Mouse (Mus musculus): Measurements from ENCODE around the gene Zfp36. TPM values are rescaled to one million over a fixed set of nuclear protein-coding genes. Genes with fewer than 3 reads are reported as not detected.
A peak's percentile ranks its signal among the peaks of the same experiment; 100 is the strongest.

Gene Zfp36
- total RNA-seq, 2 experiments from 2014 or later = 19.0 to 26.1 TPM

DNA sequence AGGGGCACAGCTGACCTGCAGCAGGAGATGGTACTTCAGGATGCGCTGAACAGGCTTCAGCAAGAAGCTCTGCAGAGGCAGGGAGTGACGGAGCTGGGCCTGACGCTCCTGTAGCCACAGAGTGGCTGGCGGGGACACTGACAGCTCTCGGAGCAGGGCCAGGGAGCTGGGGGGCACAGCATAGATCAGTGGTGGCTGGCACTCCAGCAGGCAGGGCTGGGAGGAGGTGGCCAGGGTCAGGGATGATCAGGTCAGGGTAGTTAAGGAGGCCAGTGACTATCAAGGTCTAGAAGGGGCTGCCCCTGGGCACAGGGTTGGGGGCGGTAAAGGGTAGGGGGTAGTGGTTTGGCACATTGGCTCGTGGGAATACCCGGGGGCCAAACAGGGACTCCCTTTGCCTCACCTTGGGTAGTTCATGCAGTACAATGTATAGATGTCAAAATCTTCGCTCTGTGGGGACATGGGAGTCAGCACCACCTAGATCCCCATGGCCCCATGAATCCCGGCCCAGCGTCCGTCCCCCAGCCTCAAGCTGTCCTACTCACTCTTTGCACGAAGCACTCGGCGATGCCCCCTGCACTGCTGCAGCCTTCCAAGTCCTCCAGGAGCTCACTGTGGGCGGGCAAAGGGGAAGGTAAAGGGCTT, 11.7 kb downstream of the Zfp36 start:
- DNase-seq = no peak

DNA sequence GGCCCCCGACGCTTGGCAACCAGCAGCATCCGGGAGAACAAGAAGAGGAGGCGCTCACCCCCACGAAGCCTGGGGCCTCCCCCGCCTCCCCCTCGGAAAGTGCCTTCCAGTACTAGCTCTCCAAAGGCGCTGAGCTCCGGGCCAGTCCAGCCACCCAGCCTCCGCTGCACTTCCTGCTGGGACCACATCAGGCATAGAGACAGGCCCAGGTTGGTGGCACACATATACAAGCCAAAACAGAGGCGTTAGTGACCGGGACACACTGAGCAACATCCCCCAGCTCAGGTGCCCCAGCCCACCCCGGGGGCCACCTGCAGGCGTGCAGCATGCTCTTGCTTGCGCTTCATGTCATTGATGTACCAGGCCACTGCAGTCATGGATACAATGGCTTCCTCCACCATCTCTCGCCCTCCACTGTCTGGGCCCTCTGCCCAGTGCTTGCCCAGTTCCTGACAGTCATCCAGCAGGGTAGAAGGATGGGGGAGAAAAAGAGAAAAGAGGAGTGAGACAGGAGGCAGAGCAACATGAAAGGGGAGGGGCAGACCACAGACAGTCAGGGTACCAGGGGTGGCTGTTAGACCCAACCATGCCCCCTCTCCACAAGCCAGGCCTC, 12.3 kb downstream of the Zfp36 start:
- DNase-seq = no peak

DNA sequence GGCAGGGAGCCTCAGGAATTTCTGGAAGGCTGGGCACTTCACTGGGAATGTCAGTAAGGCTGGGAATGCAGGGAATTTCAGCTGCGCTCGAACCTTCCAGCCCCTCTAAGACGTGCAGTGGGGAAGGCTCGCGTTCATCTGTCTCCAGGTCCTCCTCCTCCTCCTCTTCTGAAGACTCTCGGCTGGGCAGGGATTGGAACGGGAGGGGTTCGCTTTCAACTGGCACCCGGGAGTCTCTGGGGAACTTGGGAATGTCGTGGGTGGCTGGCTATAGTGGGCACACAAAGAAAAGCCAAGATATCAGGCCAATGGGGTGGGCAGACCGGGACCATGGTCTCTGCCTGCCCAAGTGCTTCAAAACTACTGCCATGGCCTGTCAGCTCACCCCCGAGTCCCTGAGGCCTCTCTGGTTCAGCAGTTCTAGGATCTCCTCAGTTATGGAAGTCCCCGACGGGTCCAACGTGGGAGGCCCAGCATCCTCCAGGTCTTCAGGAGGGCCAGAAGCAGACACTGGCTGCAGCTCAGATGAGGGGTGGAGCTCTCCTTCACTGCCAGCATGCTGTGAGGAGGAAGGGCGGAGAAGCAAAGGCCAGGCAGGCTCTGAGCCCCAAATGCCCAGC, 17.5 kb downstream of the Zfp36 start:
- no peak for DNase-seq

DNA sequence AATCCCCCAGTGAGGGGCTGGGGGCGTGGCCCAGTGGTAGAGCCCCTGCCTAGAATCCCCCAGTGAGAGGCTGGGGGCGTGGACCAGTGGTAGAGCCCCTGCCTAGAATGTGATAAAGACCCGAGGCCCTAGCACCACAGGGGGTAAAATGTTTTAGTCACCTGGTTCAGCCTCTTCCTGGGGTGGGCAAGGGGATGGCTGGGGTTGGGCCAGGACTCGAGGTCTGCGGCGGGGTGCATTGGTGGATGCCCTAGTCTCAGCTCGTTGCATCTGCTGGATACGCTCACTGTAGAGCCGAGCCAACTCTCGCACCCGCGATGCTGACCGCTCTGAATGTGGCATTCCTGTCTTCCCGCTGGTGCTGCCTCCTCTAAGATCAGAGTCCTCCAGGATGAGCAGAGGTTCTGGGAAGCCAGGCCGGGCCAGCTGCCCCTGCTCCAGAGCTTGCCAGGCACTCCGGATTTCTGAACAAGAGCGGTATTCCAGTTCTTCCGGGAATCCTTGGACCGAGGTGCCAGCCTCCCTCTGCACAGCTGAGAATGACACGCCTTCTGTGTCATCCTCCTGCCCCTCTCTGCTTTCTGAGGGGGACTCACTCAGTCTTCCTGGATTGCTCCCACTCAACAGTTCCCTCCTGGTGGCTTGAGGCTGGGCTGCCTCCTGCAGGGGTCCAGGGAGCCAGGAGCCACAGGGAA, 18.3 kb downstream of the Zfp36 start:
- no peak for DNase-seq

DNA sequence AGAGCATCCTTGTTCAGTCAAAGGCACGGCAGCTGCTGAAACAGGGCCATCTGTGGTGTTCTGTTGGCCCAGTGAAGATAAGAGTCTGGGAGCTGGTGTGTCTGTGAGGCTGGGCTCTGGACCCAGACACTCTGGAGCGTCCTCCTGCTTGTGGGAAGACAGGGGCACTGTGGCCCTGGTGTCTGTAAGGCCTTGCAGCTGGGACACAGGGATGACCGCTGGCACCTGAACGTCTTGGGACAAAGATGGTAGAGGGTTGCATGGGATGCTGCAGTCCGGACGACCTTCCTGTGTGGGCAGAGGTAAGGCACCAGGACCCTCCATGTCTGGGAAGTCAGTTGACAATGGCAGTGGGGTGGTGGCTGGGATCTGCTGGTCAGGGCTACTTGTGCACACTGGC, 19.8 kb downstream of the Zfp36 start:
- DNase-seq = no peak

DNA sequence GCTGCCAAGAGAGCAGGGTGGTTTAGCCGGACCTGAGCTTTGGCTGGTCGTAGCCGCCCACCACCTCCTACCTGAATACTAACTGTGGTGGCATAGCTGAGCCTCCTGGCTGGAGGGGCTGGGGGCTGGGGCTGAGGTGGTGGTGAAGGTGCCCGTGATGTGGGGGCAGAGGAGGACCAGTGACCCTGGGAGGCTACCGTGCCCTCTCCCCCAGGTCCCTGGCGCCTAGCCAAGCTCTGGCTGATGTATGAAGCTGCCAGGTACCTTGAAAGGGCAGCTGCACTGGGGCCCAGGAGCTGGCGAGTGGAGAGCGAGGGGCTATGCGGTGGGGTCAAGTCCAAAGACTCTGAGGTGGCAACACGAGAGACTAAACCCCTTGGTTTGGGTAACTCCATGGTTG, 20.2 kb downstream of the Zfp36 start:
- no peak for DNase-seq

DNA sequence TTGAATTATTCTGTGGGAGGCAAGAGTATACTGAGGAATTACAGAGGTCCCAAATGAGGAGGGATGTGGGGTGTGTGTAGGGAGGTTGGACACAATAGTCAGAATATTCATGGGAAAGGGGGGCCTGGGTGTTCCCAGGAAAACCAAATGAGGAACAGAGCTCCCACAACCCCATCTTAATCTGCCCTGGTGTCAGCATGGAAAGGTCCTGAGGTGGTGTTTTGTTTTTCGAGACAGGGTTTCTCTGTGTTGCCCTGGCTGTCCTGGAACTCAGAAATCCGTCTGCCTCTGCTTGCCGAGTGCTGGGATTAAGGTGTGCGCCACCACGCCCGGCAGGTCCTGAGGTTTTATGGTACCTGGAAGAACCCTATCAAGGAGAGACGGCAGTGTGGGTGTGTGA, 21.6 kb downstream of the Zfp36 start:
- no peak for DNase-seq

DNA sequence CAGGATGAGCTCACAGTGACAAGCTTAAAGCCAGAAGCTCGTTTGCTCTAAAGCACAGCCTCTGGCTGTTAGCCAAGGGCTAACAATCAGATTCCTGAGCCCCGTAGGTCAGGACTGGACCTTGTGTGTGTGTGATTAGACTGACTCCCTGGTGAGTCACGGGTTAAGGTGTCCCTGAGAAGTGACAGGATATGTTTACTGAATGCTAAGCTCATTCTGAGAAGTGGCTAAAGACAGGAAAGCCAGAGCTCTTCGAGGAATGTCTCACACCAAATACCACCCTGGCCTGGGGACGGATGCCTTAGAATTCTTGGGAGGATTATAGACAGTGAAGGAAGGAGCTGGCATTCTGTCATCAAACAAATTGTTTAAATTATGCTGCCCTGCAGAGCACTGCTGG, 22.1 kb downstream of the Zfp36 start:
- DNase-seq = peak; percentile 61 to 63

DNA sequence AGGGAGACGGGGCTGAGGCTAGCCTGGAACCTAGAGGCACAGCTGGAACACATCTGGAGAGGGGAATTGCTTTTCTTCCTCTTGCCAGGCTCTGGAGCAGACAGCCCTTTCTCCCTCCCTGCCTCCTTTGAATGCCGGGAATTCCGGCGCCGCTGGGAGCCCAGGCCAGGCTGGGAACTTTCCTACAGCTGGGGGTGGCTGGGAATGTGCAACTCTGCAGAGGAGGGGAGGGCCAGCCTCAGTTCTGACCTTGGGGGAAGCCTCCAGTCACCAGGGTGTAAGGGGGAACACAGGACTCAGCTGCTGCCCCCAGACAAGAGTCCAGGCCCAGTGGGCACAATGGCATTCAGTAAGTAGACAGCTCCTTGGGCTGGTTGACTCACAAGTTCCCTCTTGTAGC, 23.1 kb downstream of the Zfp36 start:
- DNase-seq = peak; percentile 45 to 52

DNA sequence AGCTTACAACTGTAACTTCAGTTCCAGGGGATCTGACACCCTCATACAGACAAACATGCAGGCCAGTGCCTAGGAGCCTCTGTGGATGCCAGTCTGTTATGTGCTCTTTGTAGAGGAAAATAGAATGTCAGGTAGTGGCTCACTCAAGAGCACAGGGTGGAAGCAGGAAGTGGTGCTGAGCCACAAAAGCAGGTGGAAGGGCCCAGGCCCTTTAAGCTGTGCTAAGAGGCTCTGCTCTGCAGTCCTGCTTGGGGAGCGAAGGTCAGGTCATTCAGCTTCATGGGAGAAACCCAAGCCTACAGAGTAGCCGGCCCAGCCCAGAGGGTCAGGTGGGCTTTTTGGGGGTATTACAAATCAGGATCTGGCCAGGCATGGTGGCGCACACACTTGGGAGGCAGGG, 24.8 kb downstream of the Zfp36 start:
- DNase-seq = no peak

DNA sequence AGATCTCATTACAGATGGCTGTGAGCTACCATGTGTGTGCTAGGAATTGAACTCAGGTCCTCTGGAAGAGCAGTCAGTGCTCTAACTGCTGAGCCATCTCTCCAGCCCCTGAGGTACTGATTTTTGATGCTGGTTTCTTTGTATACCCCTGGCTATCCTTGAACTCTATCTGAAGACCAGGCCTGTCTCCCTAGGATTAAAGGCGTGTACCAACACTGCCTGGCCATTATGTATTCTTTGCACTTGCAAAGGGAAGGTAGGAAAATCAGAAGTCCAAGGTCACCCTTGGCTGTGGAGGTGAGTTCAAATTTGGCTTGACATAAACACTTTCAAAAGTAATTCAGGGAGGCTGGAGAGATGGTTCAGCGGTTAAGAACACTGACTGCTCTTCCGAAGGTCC, 25.5 kb downstream of the Zfp36 start:
- no peak for DNase-seq

DNA sequence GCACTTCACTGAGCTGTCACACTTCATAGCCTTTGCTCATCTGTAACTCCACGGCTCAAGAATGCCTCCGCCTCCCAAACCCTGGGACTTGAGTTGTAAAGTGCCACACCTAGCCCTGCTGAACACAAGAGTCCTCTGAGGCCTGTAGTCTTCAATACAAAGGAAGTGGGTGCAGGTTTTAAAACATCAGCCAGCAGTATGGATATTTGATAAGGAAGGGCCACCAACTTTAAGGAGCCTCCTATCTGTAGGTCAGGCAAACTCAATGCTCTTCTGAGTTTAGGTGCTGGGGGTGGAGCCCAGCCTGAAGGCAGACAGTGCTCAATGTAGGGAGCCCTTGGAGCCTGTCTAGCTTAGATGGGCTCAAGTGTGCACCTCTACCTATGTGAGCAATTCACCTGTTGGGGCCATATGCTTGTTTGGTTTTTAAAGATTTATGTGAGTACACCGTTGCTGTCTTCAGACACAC, 25.9 kb downstream of the Zfp36 start:
- no peak for DNase-seq

DNA sequence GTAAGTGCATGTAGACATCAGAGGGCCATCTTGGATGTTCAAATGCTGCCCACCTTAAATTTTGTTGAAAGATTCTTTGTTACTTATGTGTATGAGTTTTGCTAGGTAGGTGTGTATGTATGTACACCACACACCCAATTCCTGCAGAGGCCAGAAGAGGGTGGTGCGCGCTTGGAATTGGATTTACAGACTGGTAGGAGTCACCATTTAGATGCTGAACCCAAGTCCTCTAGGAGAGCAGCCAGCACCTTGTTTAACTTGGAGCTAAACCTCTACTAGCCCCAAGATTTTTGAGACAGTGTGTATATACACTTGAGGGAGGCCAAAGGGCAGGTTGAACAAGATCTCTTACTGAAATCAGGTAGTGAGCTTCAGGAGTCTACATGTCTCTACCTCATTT, 26.8 kb downstream of the Zfp36 start:
- no peak for DNase-seq

DNA sequence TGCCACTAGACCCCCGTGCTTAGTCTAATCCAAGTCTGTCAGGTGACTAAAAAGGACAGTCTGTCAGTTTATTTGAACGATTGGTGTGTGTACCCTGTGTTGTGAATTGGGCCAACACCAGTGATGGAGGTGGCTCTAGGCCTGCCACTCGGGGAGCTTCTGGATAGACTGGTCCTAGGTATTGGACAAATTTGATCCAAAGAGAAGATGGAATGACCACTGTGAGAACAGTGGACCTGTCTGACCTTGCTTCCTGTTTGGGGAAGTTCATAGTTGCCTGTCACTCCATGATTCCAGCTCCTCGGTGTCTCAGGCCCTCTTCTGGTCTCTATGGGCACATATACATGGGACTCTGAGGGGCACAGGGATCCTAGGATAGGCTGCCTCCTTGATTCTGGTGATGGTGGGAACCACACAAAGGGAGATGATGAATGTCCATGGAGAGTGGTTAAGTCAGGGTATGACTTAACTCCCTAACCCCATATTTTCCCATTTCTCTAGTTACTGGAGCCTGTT, 28.3 kb downstream of the Zfp36 start:
- DNase-seq = no peak

DNA sequence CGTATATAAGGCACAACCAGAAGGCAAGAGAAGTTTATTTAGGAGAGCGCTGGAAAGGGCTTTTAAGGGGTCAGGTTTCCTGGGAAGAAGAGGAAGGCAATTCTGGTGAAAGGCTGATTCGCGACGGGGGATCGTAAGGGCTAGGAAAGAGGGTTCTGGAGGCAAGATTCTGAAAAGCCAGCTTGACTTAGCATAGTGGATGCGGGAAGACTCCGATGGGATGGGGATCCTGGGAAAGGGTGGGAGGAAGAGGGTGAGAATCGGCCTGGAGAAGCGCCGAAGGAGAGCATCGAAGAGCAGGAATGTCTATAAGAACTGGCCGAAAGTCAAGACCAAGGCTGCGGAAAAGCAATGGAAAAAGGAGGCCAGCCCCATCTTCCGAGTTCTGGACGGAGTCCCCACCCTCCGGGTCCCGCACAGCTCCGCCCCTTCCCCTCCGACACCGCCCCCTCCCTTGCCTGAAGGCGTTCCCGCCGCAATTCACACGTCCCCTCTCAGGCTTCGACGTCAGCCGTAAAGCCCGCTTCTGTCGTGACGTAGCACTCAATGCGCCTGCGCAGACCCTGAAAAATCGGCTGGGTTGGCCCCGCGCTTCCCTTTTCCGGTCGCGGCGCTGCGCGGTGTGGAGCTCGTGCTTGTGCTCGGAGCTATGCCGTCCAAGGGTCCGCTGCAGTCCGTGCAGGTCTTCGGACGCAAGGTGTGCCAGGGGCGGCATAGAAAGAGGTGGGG, 29.7 kb downstream of the Zfp36 start, which contains the start of gene Rps16:
TSS of gene Rps16 (plus strand) at position 498 of the 729 bp plus-strand sequence.
- peak; percentile 98 to 99 for DNase-seq

DNA sequence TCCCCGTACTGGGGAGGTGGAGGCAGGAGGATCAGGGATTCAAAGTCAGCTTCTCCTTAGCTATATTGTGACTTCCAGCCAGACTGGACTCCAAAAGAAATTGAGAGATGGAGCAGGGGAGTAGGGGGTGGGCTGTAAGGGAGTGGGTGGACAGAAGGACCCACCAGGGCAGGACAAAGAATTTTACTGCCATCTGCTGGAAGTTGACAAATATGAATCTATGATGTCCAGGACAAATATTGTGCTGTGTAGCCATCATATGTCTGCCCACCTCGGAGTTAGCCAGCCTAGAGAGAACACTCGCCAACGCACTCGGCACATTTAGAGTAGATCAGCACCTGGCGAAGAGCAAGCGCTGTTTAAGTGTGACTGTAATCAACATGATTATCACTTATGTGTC, 31.5 kb downstream of the Zfp36 start:
- no peak for DNase-seq

DNA sequence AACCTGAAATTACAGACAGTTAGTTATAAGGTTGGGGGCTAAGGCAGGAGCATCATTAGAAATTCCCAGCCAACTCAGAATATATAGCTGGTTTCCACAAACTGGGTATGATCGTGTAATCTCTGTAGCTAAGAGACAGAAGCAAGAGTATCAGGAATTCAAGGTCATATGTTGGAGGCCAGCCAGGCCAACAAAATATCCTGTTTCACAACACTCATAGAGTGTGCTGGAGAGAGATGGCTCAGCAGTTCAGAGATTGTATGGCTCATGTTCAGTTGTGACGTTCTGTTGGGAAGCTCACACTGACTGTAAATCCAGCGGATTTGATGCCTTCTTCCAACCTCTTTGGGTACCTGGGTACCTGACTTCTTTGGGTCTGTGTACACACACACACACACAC, 32.3 kb downstream of the Zfp36 start:
- peak; percentile 81 to 86 for DNase-seq

DNA sequence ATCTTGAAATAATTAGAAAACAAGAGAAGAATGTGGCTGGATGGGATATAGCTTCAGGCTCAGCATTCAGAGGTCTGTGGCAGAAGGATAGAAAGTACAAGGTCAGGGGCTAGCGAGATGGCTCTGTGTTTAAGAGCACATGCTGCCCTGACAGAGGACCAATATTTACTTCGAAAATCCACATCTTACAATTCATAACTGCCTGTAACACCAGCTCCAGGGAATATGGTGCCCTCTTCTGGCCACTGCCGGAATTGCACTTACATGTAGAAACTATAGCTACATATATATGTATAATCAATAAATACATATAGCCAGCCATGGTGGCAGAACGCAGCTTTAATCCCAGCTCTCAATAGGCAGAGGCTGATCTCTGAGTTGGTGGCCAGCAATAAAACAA, 35.4 kb downstream of the Zfp36 start:
- DNase-seq = peak; percentile 71 to 73

DNA sequence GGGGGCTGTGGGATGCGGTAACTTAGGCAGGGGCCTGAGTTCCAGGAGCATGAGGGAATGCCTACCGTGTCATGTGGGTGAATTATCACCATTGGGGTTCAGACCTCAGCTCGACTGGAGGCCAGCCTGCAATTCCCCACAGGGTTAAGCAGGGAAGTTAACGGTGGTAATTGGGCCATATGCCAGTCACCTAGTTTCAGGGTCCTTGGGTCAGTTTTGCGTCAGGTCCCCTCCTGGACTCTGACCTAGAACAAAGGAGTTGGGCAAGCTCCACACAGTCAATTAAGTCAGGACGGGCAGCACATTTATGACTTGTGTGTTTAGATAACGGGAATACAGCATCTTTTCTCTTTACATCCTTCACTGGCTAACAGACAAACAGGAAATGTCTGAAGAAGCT, 38.7 kb downstream of the Zfp36 start:
- no peak for DNase-seq

DNA sequence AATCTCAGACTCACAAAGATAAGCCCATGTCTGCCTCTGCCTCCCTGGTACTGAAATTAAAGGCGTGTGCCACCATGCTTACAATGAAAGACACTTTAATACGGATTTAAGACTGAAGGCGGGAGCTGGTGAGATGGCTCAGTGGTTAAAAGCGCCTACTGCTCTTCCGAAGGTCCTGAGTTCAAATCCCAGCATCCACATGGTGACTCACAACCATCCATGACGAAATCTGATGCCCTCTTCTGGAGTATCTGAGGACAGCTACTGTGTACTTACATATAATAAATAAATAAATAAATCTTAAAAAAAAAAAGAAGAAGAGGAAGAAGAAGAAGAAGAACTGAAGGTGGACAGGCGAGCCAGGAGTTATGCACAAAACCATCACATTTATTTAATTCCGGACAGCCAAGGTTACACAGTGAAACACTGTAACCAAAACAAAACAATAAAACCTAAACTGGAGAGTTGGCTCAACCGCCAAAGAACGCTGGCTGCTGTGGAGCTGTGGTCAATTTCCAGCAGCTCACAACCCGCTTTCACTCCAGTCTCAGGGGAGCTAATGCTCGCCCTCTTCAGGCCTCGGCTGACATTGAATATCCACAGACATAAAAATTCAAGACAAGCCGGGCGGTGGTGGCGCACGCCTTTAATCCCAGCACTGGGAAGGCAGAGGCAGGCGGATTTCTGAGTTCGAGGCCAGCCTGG, 40.7 kb downstream of the Zfp36 start:
- peak; percentile 71 to 75 for DNase-seq

Measured in adrenal gland, postnatal 36 days (tissue).